Mouse (Mus musculus) forebrain, embryonic 10.5 days (tissue): ENCODE data around the gene Rtkn. TPM values are rescaled to one million over a fixed set of nuclear protein-coding genes. Genes with fewer than 3 reads are reported as not detected.

Experiments used
- DNase-seq: peaks from one replicate; pipeline ENCODE4 v3.0.0-alpha.2; 2017; ENCODE audit warnings: low spot score; ENCODE audit errors: extremely low spot score
- H3K27ac ChIP-seq: fragments of 300-500 bp; sonication (generic); 2 replicates; pipeline ENCODE4 v1.5.1; 2016; ENCODE audit warnings: mild to moderate bottlenecking
- H3K27me3 ChIP-seq: fragments of 300-500 bp; sonication (generic); 2 replicates; pipeline ENCODE4 v1.6.1; 2016; ENCODE audit warnings: mild to moderate bottlenecking; ENCODE audit not compliant: poor library complexity, severe bottlenecking
- H3K36me3 ChIP-seq: fragments of 300-500 bp; sonication (generic); replicated peaks from 2 replicates; pipeline ENCODE4 v1.6.1; 2016; ENCODE audit warnings: mild to moderate bottlenecking, moderate library complexity
- H3K4me1 ChIP-seq: fragments of 300-500 bp; sonication (generic); 2 replicates; pipeline ENCODE4 v1.6.1; 2016
- H3K4me3 ChIP-seq: fragments of 300-500 bp; sonication (generic); 2 replicates; pipeline ENCODE4 v1.5.1; 2016; ENCODE audit warnings: mild to moderate bottlenecking, moderate library complexity
- H3K9me3 ChIP-seq: fragments of 300-500 bp; sonication (generic); 2 replicates; pipeline ENCODE4 v1.6.1; 2016; ENCODE audit warnings: mild to moderate bottlenecking, moderate library complexity
- WGBS: fragments of 180-500 bp; shearing (Covaris S2); methylation state at CpG from one replicate; pipeline ENCODE4 v1.1.7; 2016; 5-methylcytosine and 5-hydroxymethylcytosine counted together
- polyA plus RNA-seq: library from polyadenylated mRNA; unstranded; fragments of >200 nt; fragmentation: Nextera tagmentation; extraction: Ambion mirVana; gene quantifications from 2 replicates; pipeline ENCODE4 v1.2.1, GENCODE M21; 2016

Rtkn gene
- 32.1 and 32.7 TPM in 2 replicates for polyA plus RNA-seq

DNA sequence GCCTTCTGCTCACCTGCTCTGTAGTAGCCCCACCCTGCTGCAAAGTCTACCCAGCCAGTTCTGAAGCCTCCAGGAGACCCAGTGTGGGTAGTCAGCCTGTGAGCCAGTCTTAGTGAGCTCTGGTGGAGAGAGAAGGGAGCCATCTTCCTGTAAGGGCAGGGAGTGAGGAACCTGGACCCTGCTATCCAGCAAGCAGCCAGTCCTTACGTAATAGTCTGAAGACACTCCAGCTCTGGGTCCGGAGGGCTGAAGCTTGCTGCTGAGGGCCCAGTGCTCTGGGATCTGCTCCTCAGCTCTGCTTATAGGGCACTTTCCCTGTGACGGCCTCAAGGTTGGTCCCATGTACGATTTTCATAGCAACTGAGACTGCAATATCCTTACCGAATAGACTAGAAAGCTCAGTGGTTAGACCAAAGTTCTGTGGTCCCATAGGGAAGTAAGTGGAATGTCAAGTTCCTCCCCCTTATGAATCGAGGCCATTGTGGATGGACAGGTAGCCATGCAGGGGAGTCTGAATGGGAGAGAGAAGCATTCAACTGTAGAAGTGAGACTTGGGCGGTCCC, at the start of gene Rtkn:
Gene Rtkn (plus strand): TSS at position 513 of the 563 bp plus-strand sequence.
- Histone ChIP-seq H3K4me1 (peaks cover 61% of the 10 kb centered on the region), H3K27ac (peak within 1 kb of the TSS; percentile 97)
- DNase-seq = no peak

DNA sequence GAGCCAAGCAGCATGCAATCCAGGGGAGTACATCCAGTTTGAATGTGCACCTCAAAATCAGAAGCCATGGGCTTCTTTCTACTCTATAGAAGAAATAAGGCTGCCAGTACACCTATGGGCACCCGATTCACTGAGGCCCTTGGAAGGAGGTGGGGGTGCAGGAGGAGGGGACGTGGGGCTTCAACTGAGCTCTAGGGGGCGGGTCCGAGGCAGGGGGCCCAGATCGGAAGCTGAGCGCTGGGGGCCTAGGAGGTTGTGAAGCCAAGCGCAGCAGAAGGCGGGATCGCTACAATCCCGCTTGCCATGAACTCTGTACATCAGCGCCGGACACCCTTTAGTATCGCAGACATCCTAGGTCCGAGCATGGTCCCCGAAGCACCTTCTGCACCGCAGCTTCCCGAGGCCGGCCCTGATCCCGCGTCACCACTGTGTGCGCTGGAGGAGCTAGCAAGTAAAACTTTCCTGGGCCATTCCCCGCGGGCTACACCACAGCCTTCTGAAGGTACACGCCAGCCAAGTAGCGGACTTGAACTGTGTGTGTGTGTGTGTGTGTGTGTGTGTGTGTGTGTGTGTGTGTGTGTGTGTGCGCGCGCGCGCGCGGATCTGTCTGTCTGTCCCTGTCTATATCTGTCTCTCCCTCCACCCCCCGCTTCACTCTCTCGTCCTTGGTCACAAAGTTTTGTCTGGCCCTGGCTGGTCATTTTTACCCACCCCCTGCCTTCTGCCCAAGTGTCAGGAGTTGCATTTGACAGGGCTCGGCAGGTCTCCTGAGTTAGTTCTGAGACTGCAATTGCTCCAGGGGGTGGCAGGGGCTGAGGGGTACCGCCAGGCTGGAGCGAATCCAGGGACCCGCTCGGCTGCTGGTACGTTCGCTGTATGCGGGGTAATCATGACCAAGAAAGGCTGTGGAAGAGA, 48.9 kb upstream of the Rtkn start, which contains the start of gene Lbx2:
Gene Lbx2 (plus strand): TSS at position 247 of the 915 bp plus-strand sequence.
- H3K4me3 ChIP-seq = peak within 1 kb of the TSS; percentile 43
- DNase-seq = no peak
- H3K36me3 ChIP-seq = peaks cover 12% of the 10 kb centered on the region
- H3K4me1 ChIP-seq = peaks cover 43% of the 10 kb centered on the region
- 3% methylated on average over 42 of the region's 42 CpGs for WGBS
- H3K27ac ChIP-seq = no peak within 1 kb of the TSS
- H3K27me3 ChIP-seq = peaks cover 96% of the 10 kb centered on the region
- no peaks in the 10 kb centered on the region for H3K9me3 ChIP-seq

More for the DNA sequence above, at the start of gene Rtkn:
- Histone ChIP-seq H3K27me3 (peaks cover 30% of the 10 kb centered on the region), H3K4me3 (peak within 1 kb of the TSS; percentile 64), H3K9me3 (no peaks in the 10 kb centered on the region), H3K36me3 (peaks cover 7% of the 10 kb centered on the region)
- WGBS = 54% methylated on average over 7 of the region's 7 CpGs

DNA sequence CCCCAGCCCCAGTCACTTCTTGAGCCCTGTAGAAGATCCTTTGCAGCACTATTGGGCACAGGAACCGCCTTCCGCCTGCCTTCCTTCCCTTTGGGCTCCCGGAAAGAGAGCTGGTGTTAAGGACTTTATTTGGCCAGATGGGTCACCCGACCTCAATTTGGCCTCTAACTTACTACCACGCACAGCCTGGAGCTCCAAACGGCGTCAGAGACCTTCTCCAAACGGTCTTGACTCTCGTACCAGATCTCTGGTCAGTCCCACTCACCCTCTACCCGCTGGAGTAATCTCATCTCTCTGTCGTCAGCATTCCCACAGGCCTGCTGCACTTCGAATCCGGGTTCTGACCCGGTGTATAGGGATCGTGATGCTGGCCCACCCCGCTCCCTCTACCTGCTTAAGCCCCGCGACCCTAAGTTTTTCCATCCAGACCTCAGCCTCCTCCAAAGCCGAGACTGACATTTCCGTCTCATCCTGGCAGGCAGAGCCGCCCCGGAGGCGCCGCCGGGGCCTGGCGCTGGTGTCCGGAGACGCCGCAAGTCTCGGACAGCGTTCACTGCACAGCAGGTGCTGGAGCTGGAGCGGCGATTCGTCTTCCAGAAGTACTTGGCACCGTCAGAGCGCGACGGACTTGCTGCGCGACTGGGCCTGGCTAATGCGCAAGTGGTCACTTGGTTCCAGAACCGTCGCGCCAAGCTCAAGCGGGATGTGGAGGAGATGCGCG, 47.9 kb upstream of the Rtkn start:
- H3K27ac ChIP-seq = no peak overlapping the region
- peaks cover 43% of the 10 kb centered on the region for H3K4me1 ChIP-seq
- H3K9me3 ChIP-seq = no peaks in the 10 kb centered on the region
- peak overlapping the region; percentile 43 for H3K4me3 ChIP-seq
- H3K36me3 ChIP-seq = peaks cover 2% of the 10 kb centered on the region
- under 1% methylated on average over 47 of the region's 47 CpGs for WGBS
- peak; percentile 30 for DNase-seq
- H3K27me3 ChIP-seq = peaks cover 96% of the 10 kb centered on the region

DNA sequence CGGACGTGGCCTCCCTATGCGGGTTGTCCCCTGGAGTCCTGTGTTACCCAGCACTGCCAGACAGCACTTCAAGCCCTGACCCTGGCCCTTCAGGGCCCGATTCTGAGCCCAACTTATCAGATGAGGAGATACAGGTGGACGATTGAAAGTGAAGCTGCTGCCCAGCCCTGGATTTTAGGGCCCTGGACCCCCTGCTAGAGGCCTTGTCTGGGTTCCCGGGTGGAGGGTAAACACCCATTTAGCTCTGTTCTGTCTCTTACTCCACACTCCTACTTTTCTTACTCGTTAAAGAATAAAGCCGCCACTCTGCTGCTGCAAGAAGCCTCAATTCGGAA, 47.4 kb upstream of the Rtkn start:
- H3K4me1 ChIP-seq = peaks cover 43% of the 10 kb centered on the region
- 3% methylated on average over 9 of the region's 9 CpGs for WGBS
- no peaks in the 10 kb centered on the region for H3K36me3 ChIP-seq
- H3K27ac ChIP-seq = no peak overlapping the region
- peaks cover 96% of the 10 kb centered on the region for H3K27me3 ChIP-seq
- H3K9me3 ChIP-seq = no peaks in the 10 kb centered on the region
- no peak for DNase-seq
- H3K4me3 ChIP-seq = peak overlapping the region; percentile 43

DNA sequence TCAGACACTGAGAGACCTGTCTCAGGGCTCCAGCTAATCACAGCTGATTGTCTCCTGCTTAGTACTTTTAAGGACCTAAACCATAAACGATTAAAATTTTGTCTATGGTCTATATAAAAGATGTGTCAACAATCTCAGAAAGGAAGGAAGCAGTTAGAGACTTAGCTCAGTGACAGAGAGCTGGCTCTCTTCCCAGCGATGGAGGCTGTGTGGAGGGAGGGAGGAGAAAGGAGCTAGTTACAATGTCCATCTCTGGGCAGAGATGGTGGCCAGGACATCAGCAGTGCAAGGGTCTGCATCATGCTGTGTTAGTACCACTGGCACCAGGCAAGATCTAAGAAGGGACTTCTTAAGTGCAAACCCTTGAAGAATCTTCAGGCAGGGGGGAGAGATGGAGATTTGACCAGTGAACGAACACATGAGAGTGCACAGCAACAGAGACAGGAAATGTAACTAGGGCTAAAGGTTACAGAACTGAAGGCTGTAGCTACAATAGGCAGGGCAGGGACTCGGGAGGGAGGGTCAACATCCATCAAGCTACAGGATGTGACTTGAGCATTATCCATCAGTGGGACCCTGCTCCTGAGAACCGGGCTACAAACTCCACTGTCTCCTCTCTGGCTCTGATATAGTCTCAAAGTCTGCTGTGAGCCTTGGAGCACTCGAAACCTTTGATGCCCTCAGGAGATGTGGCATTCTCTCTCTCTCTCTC, 42.7 kb upstream of the Rtkn start:
- Histone ChIP-seq H3K27ac (no peak overlapping the region), H3K36me3 (no peaks in the 10 kb centered on the region), H3K4me3 (no peak overlapping the region), H3K9me3 (no peaks in the 10 kb centered on the region), H3K4me1 (peaks cover 10% of the 10 kb centered on the region), H3K27me3 (peaks cover 68% of the 10 kb centered on the region)
- DNase-seq = no peak
- 52% methylated on average over 6 of the region's 6 CpGs for WGBS

DNA sequence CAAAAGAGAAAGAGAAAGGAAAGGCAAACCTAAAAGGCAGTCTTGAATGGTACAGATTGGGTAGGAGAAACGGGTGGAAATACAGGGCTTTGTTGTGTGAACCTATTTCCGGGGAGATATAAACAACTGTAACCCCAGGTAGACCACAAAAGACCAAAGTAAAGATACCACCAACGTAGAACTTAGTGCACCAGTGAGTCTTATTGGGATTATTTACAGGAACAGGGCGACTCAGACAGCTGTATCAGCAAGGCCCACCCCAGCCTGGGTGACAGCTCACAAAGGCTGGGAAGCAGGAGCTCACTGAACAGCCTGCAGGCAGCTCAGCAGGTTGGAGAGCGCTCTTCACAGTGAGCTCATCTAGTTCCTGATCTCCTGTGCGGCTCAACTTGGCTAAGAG, 39.3 kb upstream of the Rtkn start:
- Histone ChIP-seq H3K27me3 (peaks cover 49% of the 10 kb centered on the region), H3K9me3 (no peaks in the 10 kb centered on the region), H3K4me3 (no peak overlapping the region), H3K4me1 (peaks cover 3% of the 10 kb centered on the region; the same call in 1 of the 2 replicates), H3K36me3 (no peaks in the 10 kb centered on the region), H3K27ac (no peak overlapping the region)
- DNase-seq = no peak
- 48% methylated on average over 6 of the region's 6 CpGs for WGBS

DNA sequence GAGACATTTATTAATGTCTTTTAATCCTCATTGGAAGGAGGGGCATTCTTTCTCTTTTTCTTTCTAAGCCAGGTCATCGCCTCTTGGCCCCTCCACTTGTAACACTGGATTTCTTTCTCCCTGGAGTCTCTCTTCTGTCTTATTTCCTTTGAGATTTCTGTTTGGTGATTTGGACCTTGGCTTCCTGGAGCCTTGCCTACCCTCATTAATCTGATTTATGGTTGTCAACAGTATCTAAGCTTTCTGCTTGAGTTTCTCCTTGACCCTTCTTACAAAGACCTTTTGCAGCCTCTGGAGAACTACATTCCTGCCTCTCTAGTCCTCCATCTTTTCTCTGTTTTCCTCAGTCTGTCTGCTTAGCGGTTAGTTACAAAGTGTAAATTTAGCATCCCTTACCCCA, 36.9 kb upstream of the Rtkn start:
- WGBS = 76% methylated on average over 2 of the region's 2 CpGs
- Histone ChIP-seq H3K4me1 (peaks cover 26% of the 10 kb centered on the region), H3K9me3 (no peaks in the 10 kb centered on the region), H3K27ac (no peak overlapping the region), H3K27me3 (peaks cover 42% of the 10 kb centered on the region), H3K4me3 (no peak overlapping the region), H3K36me3 (no peaks in the 10 kb centered on the region)
- DNase-seq = no peak

DNA sequence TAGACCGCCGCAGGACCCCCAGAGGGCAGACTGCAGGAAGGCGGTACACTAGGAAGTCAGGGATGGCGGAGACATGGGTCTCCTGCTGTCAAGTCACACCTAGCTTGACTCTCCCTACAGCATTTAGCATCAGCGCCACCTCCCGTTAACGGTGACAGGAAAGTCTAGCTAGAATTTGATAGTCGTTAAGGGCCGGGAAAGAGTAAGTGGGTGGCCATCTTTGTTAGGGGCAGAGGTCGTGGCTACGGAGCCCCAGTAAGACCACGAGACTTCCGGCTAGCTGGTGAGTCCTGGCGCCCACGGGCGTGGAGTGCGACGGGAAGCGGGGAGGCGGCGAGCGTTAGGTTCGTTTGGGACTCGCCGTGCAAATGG, 34.0 kb upstream of the Rtkn start, which contains the start of the genes Ccdc142 and Gm42688:
Gene Ccdc142 (plus strand): TSS at position 286 of the 372 bp plus-strand sequence.
Gene Gm42688 (plus strand): TSS at position 302 of the 372 bp plus-strand sequence.
- Histone ChIP-seq H3K36me3 (peaks cover 4% of the 10 kb centered on the region; the same call in 1 of the 2 replicates), H3K4me3 (peak within 1 kb of the TSS; percentile 84), H3K27ac (peak within 1 kb of the TSS; percentile 89), H3K4me1 (peaks cover 27% of the 10 kb centered on the region), H3K9me3 (no peaks in the 10 kb centered on the region), H3K27me3 (peaks cover 31% of the 10 kb centered on the region)
- DNase-seq = no peak
- WGBS = under 1% methylated on average over 25 of the region's 25 CpGs

DNA sequence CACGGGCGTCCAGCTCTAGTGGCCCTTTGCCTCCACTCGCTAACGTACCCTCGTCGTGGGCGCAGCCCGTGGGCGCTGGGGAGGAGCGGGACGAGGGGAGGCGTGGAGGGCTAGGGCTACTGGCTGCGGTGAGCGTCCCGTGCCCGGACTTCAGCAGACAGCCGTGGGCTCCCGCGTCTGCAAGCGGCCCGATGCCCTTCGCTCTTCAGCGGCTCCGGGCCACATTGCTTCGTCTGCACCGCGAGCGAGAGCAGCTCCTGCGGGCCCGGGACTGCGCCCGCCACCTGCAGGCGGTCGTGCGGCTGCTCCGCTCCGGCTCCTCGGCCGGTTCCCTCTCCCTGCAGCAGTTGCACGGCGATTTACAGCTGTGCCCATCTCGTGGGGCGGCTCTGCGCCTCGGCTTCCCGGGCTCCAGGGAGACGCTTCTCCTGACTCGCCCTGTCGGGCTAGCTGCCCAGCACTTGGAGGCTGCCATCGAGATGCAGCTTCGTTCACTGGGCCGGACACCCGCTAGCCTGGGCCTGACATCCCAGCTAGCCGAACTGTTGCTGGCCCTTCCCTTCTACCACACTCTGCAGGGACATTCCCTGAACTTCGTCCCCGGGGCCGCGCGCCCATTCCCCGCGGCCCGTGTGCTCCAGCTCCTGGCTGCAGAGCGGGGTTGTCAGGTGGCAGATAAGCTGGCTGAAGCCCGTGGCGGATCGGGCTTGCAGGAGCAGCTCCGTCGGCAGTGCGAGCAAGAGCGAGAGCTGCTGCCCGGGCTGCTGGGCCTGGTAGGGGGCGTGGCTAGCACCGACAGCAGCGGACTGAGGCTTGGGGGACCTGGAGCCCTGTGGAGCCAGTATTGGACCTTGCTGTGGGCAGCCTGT, 33.3 kb upstream of the Rtkn start:
- H3K9me3 ChIP-seq = no peaks in the 10 kb centered on the region
- H3K36me3 ChIP-seq = peaks cover 4% of the 10 kb centered on the region; the same call in 1 of the 2 replicates
- DNase-seq = peak; percentile 79
- peak overlapping the region; percentile 84 for H3K4me3 ChIP-seq
- H3K27me3 ChIP-seq = peaks cover 28% of the 10 kb centered on the region
- H3K4me1 ChIP-seq = peaks cover 27% of the 10 kb centered on the region
- H3K27ac ChIP-seq = peak overlapping the region; percentile 89
- under 1% methylated on average over 74 of the region's 74 CpGs for WGBS

DNA sequence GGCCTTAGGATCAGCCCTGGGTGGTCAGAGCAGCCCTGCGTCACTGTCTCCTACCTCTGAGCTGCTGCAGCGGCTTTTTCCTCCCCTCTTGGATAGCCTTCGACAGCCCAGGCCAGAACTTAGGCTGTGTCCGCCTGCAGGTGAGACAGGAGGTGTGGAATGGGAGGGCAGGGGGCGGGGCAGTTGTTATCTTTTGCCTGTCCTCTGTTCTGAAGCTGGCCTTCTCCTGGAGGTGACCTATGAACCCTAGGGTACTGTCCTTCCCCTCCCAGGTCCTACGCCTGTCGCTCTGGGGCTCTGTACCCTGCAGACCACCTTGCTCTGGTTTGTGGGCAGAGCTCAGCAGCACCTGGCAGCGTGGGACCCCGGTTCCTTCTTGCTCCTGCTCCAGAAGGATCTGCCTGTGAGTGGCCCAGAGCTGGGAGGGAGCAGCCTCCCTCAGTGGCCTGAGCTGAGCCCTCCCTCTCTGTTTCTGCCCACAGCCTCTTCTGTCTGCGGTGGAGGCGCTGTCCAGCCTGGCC, 32.1 kb upstream of the Rtkn start:
- Histone ChIP-seq H3K9me3 (no peaks in the 10 kb centered on the region), H3K4me1 (peaks cover 36% of the 10 kb centered on the region), H3K27ac (no peak overlapping the region), H3K27me3 (peaks cover 28% of the 10 kb centered on the region), H3K36me3 (peaks cover 9% of the 10 kb centered on the region), H3K4me3 (peak overlapping the region; percentile 84)
- WGBS = 34% methylated on average over 11 of the region's 11 CpGs
- DNase-seq = no peak

DNA sequence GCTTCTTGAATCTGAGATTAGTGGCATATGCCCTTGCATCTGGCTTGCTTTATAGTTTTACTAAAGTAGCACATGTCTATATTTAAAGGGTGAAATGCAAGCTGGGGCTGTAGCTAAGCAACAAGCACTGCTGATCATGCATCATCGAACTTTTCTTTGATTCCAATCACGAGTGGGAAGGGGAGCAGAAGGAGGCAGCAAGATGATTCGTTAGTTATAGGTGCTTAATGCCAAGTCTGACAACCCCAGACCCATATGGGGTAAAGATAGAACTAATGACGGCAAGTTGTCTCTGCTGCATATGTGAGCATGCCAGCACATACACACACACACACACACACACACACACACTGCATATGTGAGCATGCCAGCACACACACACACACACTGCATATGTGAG, 31.1 kb upstream of the Rtkn start:
- H3K9me3 ChIP-seq = no peaks in the 10 kb centered on the region
- H3K27me3 ChIP-seq = peaks cover 28% of the 10 kb centered on the region
- H3K36me3 ChIP-seq = peaks cover 9% of the 10 kb centered on the region
- H3K4me3 ChIP-seq = no peak overlapping the region
- 80% methylated on average over 4 of the region's 4 CpGs for WGBS
- H3K4me1 ChIP-seq = peaks cover 43% of the 10 kb centered on the region
- DNase-seq = no peak
- no peak overlapping the region for H3K27ac ChIP-seq
